Mouse (Mus musculus): Measurements from ENCODE around the gene Pip4k2b. TPM values are rescaled to one million over a fixed set of nuclear protein-coding genes. Genes with fewer than 3 reads are reported as not detected.

The Pip4k2b gene
- total and polyA plus RNA-seq, 3 experiments, result 23.3 to 44.0 (median 30.8) TPM

- TF ChIP-seq NRF1 (IDR thresholded peaks at IDR 0.05; ENCODE audit: low read depth, low read length), result no peak
- TF ChIP-seq ZC3H11A (IDR thresholded peaks at IDR 0.05; ENCODE audit: low read depth, low read length), result no peak
- TF ChIP-seq SMC3 (IDR thresholded peaks at IDR 0.05; ENCODE audit: low read depth, low read length), result 0 out of 2 replicates have a peak, but pooled peaks have one; percentile 5
Observed at GRCm38 (mm10) chr11:97714356-97714755, 30.1 kb downstream of the Pip4k2b start (continued).

- Histone ChIP-seq H3K27me3 (replicated peaks) (no peaks in the 10 kb centered on the region), H3K9me3 (replicated peaks; ENCODE audit: low read length) (peaks cover 4% of the 10 kb centered on the region), H3K4me2 (ENCODE audit: insufficient read depth, low read depth, poor library complexity, severe bottlenecking) (no peak overlapping the region), H3K27ac (ENCODE audit: insufficient read depth, low read depth) (peak overlapping the region; percentile 17; the same call in 1 of the 2 replicates), H3K36me3 (replicated peaks in 1 of 2; ENCODE audit: control insufficient read depth in 1 of 2, insufficient read depth in 1 of 2, low read length in 1 of 2) (peaks cover 44 to 77% of the 10 kb centered on the region in 2 experiments), H3K4me1 (ENCODE audit: control insufficient read depth in 1 of 2, insufficient read depth in 2 of 2) (peaks cover 14 to 38% of the 10 kb centered on the region in 2 experiments), H3K79me2 (replicated peaks; ENCODE audit: control insufficient read depth, extremely low read depth, insufficient read depth, poor library complexity, severe bottlenecking) (no peaks in the 10 kb centered on the region), H3K9ac (ENCODE audit: insufficient read depth, low read depth) (no peak overlapping the region), H3K4me3 (replicated peaks in 1 of 3; ENCODE audit: low read depth in 2 of 3, low read length in 2 of 3, poor library complexity in 1 of 3) (no peak overlapping the region)
- dilution Hi-C loops (cut with MboI; ENCODE audit: extremely low pct_ligation_motif_present, extremely low pct_unique_long_range_greater_than_20kb, low sequenced_read_pairs) (no loop called here), in situ Hi-C loops (cut with MboI; ENCODE audit: low pct_ligation_motif_present, low pct_unique_long_range_greater_than_20kb, low sequenced_read_pairs) (no loop called here)
- no peak for DNase-seq (ENCODE audit: extremely low read depth)
- TF ChIP-seq POLR2AphosphoS2 (IDR thresholded peaks at IDR 0.05; ENCODE audit: low read depth, low read length) (peak; percentile 56; the same call in 1 of the 2 replicates), KAT2A (IDR thresholded peaks at IDR 0.05; ENCODE audit: insufficient replicate concordance, low read length) (no peak)
Observed at GRCm38 (mm10) chr11:97713896-97714295, 30.6 kb downstream of the Pip4k2b start.

GRCm38 (mm10) chr11:97712286-97712685, 32.2 kb downstream of the Pip4k2b start:
- Histone ChIP-seq H3K36me3 (replicated peaks in 1 of 2; ENCODE audit: control insufficient read depth in 1 of 2, insufficient read depth in 1 of 2, low read length in 1 of 2) (peaks cover 51 to 81% of the 10 kb centered on the region in 2 experiments), H3K79me2 (replicated peaks; ENCODE audit: control insufficient read depth, extremely low read depth, insufficient read depth, poor library complexity, severe bottlenecking) (0 out of 2 replicates have a peak, but pooled peaks cover 2% of the 10 kb centered on the region), H3K4me3 (replicated peaks in 1 of 3; ENCODE audit: low read depth in 2 of 3, low read length in 2 of 3, poor library complexity in 1 of 3) (no peak overlapping the region), H3K9me3 (replicated peaks; ENCODE audit: low read length) (peaks cover 4% of the 10 kb centered on the region), H3K4me1 (ENCODE audit: control insufficient read depth in 1 of 2, insufficient read depth in 2 of 2) (peaks cover 9 to 21% of the 10 kb centered on the region in 2 experiments), H3K4me2 (ENCODE audit: insufficient read depth, low read depth, poor library complexity, severe bottlenecking) (no peak overlapping the region), H3K27ac (ENCODE audit: insufficient read depth, low read depth) (no peak overlapping the region), H3K9ac (ENCODE audit: insufficient read depth, low read depth) (no peak overlapping the region), H3K27me3 (replicated peaks) (no peaks in the 10 kb centered on the region)
- in situ Hi-C loops (cut with MboI; ENCODE audit: low pct_ligation_motif_present, low pct_unique_long_range_greater_than_20kb, low sequenced_read_pairs) (no loop called here), dilution Hi-C loops (cut with MboI; ENCODE audit: extremely low pct_ligation_motif_present, extremely low pct_unique_long_range_greater_than_20kb, low sequenced_read_pairs) (no loop called here)
- no peak for DNase-seq (ENCODE audit: extremely low read depth)
- TF ChIP-seq MXI1 (IDR thresholded peaks at IDR 0.05; ENCODE audit: low read depth, low read length) (no peak), ZNF384 (IDR thresholded peaks at IDR 0.05; ENCODE audit: low read depth, low read length) (no peak), MAFK (IDR thresholded peaks at IDR 0.05; ENCODE audit: insufficient replicate concordance, low read length) (no peak), MAZ (IDR thresholded peaks at IDR 0.05; ENCODE audit: low read depth, low read length) (no peak), HCFC1 (IDR thresholded peaks at IDR 0.05; ENCODE audit: low read depth, low read length) (no peak)
